Mouse (Mus musculus): Measurements from ENCODE around the gene Prss57. TPM values are rescaled to one million over a fixed set of nuclear protein-coding genes. Genes with fewer than 3 reads are reported as not detected.

Prss57 gene
- polyA plus RNA-seq, 1 experiment from 2014 or later = 0.62 TPM

DNA sequence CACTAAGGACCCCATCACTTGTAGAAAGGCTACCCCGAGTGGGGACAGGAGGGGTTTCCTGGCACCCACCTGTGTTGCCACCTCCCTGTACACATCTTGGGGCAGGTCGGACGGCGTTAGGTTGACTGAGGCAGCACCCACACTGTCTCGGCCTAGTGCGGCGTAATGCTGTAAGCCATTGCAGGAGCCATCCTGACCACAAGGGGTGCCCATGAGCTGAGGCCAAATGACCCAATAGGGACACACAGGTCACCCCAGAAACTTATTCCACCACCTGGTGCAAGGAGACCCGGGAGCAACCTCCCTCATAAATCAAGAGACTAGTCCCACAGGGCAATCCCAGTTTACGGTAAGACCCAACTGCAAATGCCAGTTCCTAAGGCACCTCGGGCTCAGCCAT is 52.5 kb downstream of the Prss57 start:
- H3K4me1 ChIP-seq (replicated peaks; ENCODE audit: control insufficient read depth, insufficient read depth, low read length) = no peaks in the 10 kb centered on the region
- H3K4me3 ChIP-seq (replicated peaks; ENCODE audit: low read length) = no peak overlapping the region
- H3K9ac ChIP-seq (replicated peaks; ENCODE audit: low read depth, low read length) = no peak overlapping the region
- peaks cover 28% of the 10 kb centered on the region for H3K9me3 ChIP-seq (ENCODE audit: control insufficient read depth, low read length)
- 89% methylated on average over 10 of the region's 10 CpGs for WGBS
- ATAC-seq = no peak
- H3K27me3 ChIP-seq (replicated peaks; ENCODE audit: control insufficient read depth, insufficient read depth, low read length) = peaks cover 2% of the 10 kb centered on the region
- peaks cover 73% of the 10 kb centered on the region for H3K36me3 ChIP-seq (ENCODE audit: control insufficient read depth, insufficient read depth)
- H3K4me2 ChIP-seq (ENCODE audit: low read length) = no peak overlapping the region
- H3K27ac ChIP-seq (ENCODE audit: low read length) = no peak overlapping the region

DNA sequence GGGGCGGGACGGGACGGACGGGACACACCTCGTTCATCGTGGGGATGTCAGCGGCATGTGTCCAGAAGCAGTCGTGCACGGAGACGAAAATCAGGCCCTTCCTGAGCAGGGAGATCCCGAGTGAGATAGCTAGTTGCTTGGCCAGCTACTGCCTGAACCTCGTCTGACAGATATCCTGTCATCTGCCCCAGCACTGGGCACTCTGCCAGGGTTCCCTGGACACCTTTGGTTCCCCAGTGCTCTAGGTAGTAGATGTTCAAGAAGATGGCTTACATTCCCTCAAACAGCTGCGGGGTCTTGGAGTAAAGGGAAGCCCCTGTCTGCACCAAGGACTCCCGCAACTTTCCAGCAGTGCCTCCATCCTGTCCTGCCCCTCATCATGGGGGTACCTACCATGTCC is 54.1 kb downstream of the Prss57 start:
- Histone ChIP-seq H3K36me3 (ENCODE audit: control insufficient read depth, insufficient read depth) (peaks cover 62% of the 10 kb centered on the region), H3K9me3 (ENCODE audit: control insufficient read depth, low read length) (peaks cover 28% of the 10 kb centered on the region), H3K4me3 (replicated peaks; ENCODE audit: low read length) (no peak overlapping the region), H3K9ac (replicated peaks; ENCODE audit: low read depth, low read length) (no peak overlapping the region), H3K4me2 (ENCODE audit: low read length) (no peak overlapping the region), H3K27me3 (replicated peaks; ENCODE audit: control insufficient read depth, insufficient read depth, low read length) (peaks cover 2% of the 10 kb centered on the region), H3K27ac (ENCODE audit: low read length) (no peak overlapping the region), H3K4me1 (replicated peaks; ENCODE audit: control insufficient read depth, insufficient read depth, low read length) (no peaks in the 10 kb centered on the region)
- ATAC-seq = no peak
- WGBS = 90% methylated on average over 14 of the region's 14 CpGs

DNA sequence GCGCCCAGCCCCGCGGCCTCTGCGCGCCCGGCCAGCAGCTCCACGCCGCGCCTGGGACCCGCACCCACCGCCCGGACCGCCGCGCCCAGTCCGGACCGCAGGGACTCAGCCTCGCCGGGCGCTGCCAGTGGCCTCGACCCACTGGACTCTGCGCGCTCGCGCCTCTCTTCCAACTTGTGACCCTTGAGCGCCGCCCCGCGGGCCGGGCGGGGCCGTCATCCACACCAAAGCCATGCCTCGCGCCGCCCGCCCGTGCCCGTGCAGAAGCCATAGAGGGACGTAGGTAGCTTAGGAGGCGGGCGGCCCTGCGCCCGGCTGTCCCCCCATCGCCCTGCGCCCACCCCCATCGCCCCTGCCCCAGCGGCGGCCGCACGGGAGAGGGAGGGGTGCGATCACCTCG is 55.4 kb downstream of the Prss57 start:
- Histone ChIP-seq H3K9me3 (ENCODE audit: control insufficient read depth, low read length) (peaks cover 26% of the 10 kb centered on the region), H3K4me2 (ENCODE audit: low read length) (no peak overlapping the region), H3K9ac (replicated peaks; ENCODE audit: low read depth, low read length) (no peak overlapping the region), H3K4me1 (replicated peaks; ENCODE audit: control insufficient read depth, insufficient read depth, low read length) (no peaks in the 10 kb centered on the region), H3K27ac (ENCODE audit: low read length) (no peak overlapping the region), H3K4me3 (replicated peaks; ENCODE audit: low read length) (no peak overlapping the region), H3K27me3 (replicated peaks; ENCODE audit: control insufficient read depth, insufficient read depth, low read length) (peaks cover 2% of the 10 kb centered on the region), H3K36me3 (ENCODE audit: control insufficient read depth, insufficient read depth) (peaks cover 49% of the 10 kb centered on the region)
- no peak for ATAC-seq
- 26% methylated on average over 51 of the region's 52 CpGs for WGBS

DNA sequence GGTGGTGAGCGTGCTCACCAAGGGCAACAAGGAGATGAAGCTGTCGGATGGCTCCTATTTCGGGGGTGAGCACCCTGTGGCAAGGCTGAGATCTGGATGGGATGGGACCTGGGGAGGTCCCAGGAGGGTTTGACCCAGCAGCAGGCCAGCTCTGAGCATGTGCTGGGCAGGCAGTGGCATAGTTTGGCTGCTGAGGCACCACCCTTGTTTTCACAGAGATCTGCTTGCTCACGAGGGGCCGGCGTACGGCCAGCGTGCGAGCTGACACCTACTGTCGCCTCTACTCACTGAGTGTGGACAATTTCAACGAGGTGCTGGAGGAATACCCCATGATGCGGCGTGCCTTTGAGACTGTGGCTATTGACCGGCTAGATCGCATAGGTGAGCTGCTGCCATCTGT is 56.9 kb downstream of the Prss57 start:
- no peaks in the 10 kb centered on the region; the same call in 1 of the 2 replicates for H3K4me1 ChIP-seq (replicated peaks; ENCODE audit: control insufficient read depth, insufficient read depth, low read length)
- H3K4me2 ChIP-seq (ENCODE audit: low read length) = no peak overlapping the region
- 96% methylated on average over 15 of the region's 15 CpGs for WGBS
- H3K36me3 ChIP-seq (ENCODE audit: control insufficient read depth, insufficient read depth) = peaks cover 33% of the 10 kb centered on the region
- H3K27ac ChIP-seq (ENCODE audit: low read length) = no peak overlapping the region
- ATAC-seq = no peak
- H3K9ac ChIP-seq (replicated peaks; ENCODE audit: low read depth, low read length) = no peak overlapping the region
- peaks cover 2% of the 10 kb centered on the region for H3K27me3 ChIP-seq (replicated peaks; ENCODE audit: control insufficient read depth, insufficient read depth, low read length)
- H3K4me3 ChIP-seq (replicated peaks; ENCODE audit: low read length) = no peak overlapping the region
- H3K9me3 ChIP-seq (ENCODE audit: control insufficient read depth, low read length) = peaks cover 14% of the 10 kb centered on the region; the same call in 1 of the 2 replicates

DNA sequence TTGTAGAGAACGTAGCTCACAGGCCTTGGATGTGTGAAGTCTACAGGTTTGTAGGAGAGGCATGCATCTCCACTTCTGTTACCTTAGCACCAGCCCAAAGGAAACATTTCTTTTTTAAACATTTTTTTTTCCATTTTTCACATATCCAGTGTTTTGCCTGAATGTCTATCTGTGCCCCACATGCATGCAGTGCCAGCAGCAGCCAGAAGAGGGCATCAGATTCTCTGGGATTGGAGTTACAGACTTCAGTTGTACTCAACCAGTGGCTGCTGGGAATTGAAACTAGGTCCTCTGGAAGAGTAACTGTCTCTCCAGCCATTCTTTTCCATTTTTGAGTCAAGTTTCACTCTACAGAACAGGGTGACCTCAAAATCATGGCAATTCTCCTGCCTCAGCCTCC is 58.3 kb downstream of the Prss57 start:
- H3K27me3 ChIP-seq (replicated peaks; ENCODE audit: control insufficient read depth, insufficient read depth, low read length) = peaks cover 2% of the 10 kb centered on the region
- no peak overlapping the region for H3K4me2 ChIP-seq (ENCODE audit: low read length)
- H3K27ac ChIP-seq (ENCODE audit: low read length) = no peak overlapping the region
- peaks cover 4% of the 10 kb centered on the region; the same call in 1 of the 2 replicates for H3K9me3 ChIP-seq (ENCODE audit: control insufficient read depth, low read length)
- H3K4me1 ChIP-seq (replicated peaks; ENCODE audit: control insufficient read depth, insufficient read depth, low read length) = no peaks in the 10 kb centered on the region; the same call in 1 of the 2 replicates
- ATAC-seq = no peak
- no peak overlapping the region for H3K4me3 ChIP-seq (replicated peaks; ENCODE audit: low read length)
- 100% methylated on average over 1 of the region's 1 CpGs for WGBS
- no peak overlapping the region for H3K9ac ChIP-seq (replicated peaks; ENCODE audit: low read depth, low read length)
- peaks cover 20% of the 10 kb centered on the region for H3K36me3 ChIP-seq (ENCODE audit: control insufficient read depth, insufficient read depth)

Other genes starting within 250 kb of the Prss57 start
- 59.8 and 68.5 TPM in 2 replicates for gene Mier2, start 235.8 kb downstream of the Prss57 start, polyA plus RNA-seq (2015; fragmentation: Nextera tagmentation; extraction: Ambion mirVana)
- gene Theg, start 203.6 kb downstream of the Prss57 start, polyA plus RNA-seq (2015; fragmentation: Nextera tagmentation; extraction: Ambion mirVana) = not detected in 2 replicates
- 0.25 and 0.32 TPM in 2 replicates for gene C2cd4c, start 176.9 kb downstream of the Prss57 start, polyA plus RNA-seq (2015; fragmentation: Nextera tagmentation; extraction: Ambion mirVana)
- gene Shc2, start 153.0 kb downstream of the Prss57 start, polyA plus RNA-seq (2015; fragmentation: Nextera tagmentation; extraction: Ambion mirVana) = 12.3 and 16.0 TPM in 2 replicates
- 0.28 TPM in 1 of 2 replicates, not detected in the other for gene Odf3l2, start 145.2 kb downstream of the Prss57 start, polyA plus RNA-seq (2015; fragmentation: Nextera tagmentation; extraction: Ambion mirVana)
- gene Madcam1, start 126.4 kb downstream of the Prss57 start, polyA plus RNA-seq (2015; fragmentation: Nextera tagmentation; extraction: Ambion mirVana) = 0.57 and 1.0 TPM in 2 replicates
- 75.9 and 76.6 TPM in 2 replicates for gene Tpgs1, start 121.6 kb downstream of the Prss57 start, polyA plus RNA-seq (2015; fragmentation: Nextera tagmentation; extraction: Ambion mirVana)
- 61.1 and 71.1 TPM in 2 replicates for gene Cdc34, start 108.8 kb downstream of the Prss57 start, polyA plus RNA-seq (2015; fragmentation: Nextera tagmentation; extraction: Ambion mirVana)
- 1.7 and 1.8 TPM in 2 replicates for gene Gzmm, start 101.9 kb downstream of the Prss57 start, polyA plus RNA-seq (2015; fragmentation: Nextera tagmentation; extraction: Ambion mirVana)
- 726 and 729 TPM in 2 replicates for gene Bsg, start 86.5 kb downstream of the Prss57 start, polyA plus RNA-seq (2015; fragmentation: Nextera tagmentation; extraction: Ambion mirVana)
- gene Hcn2, start 74.3 kb downstream of the Prss57 start, polyA plus RNA-seq (2015; fragmentation: Nextera tagmentation; extraction: Ambion mirVana) = 0.39 and 0.52 TPM in 2 replicates
- 47.1 and 50.0 TPM in 2 replicates for gene Polrmt, start 44.4 kb downstream of the Prss57 start, polyA plus RNA-seq (2015; fragmentation: Nextera tagmentation; extraction: Ambion mirVana)
- gene Fgf22, start 35.9 kb downstream of the Prss57 start, polyA plus RNA-seq (2015; fragmentation: Nextera tagmentation; extraction: Ambion mirVana) = 0.25 and 0.73 TPM in 2 replicates
- gene Rnf126, start 24.0 kb downstream of the Prss57 start, polyA plus RNA-seq (2015; fragmentation: Nextera tagmentation; extraction: Ambion mirVana) = 85.8 and 87.2 TPM in 2 replicates
- gene Fstl3, start 13.7 kb downstream of the Prss57 start, polyA plus RNA-seq (2015; fragmentation: Nextera tagmentation; extraction: Ambion mirVana) = 1.1 and 1.4 TPM in 2 replicates
- 327 and 349 TPM in 2 replicates for gene Palm, start 2.6 kb upstream of the Prss57 start, polyA plus RNA-seq (2015; fragmentation: Nextera tagmentation; extraction: Ambion mirVana)
- gene Misp, start 30.0 kb upstream of the Prss57 start, polyA plus RNA-seq (2015; fragmentation: Nextera tagmentation; extraction: Ambion mirVana) = 0.48 and 1.2 TPM in 2 replicates
- gene Ptbp1, start 63.5 kb upstream of the Prss57 start, polyA plus RNA-seq (2015; fragmentation: Nextera tagmentation; extraction: Ambion mirVana) = 98.3 and 107 TPM in 2 replicates
- 12.4 and 15.3 TPM in 2 replicates for gene Prtn3, start 83.5 kb upstream of the Prss57 start, polyA plus RNA-seq (2015; fragmentation: Nextera tagmentation; extraction: Ambion mirVana)
- gene Plppr3, start 83.7 kb upstream of the Prss57 start, polyA plus RNA-seq (2015; fragmentation: Nextera tagmentation; extraction: Ambion mirVana) = 415 and 495 TPM in 2 replicates
- not detected in 2 replicates for gene Elane, start 95.3 kb upstream of the Prss57 start, polyA plus RNA-seq (2015; fragmentation: Nextera tagmentation; extraction: Ambion mirVana)
- gene Cfd, start 99.9 kb upstream of the Prss57 start, polyA plus RNA-seq (2015; fragmentation: Nextera tagmentation; extraction: Ambion mirVana) = not detected in 2 replicates
- gene Med16, start 118.0 kb upstream of the Prss57 start, polyA plus RNA-seq (2015; fragmentation: Nextera tagmentation; extraction: Ambion mirVana) = 53.8 and 54.0 TPM in 2 replicates
- gene Gm26602, start 119.9 kb upstream of the Prss57 start, polyA plus RNA-seq (2015; fragmentation: Nextera tagmentation; extraction: Ambion mirVana) = 17.7 and 36.3 TPM in 2 replicates
- 2.7 and 3.6 TPM in 2 replicates for gene Kiss1r, start 126.0 kb upstream of the Prss57 start, polyA plus RNA-seq (2015; fragmentation: Nextera tagmentation; extraction: Ambion mirVana)
- gene R3hdm4, start 130.2 kb upstream of the Prss57 start, polyA plus RNA-seq (2015; fragmentation: Nextera tagmentation; extraction: Ambion mirVana) = 289 and 309 TPM in 2 replicates
- 2.4 and 3.5 TPM in 2 replicates for gene Arid3a, start 136.1 kb upstream of the Prss57 start, polyA plus RNA-seq (2015; fragmentation: Nextera tagmentation; extraction: Ambion mirVana)
- 81.8 and 97.7 TPM in 2 replicates for gene Wdr18, start 169.2 kb upstream of the Prss57 start, polyA plus RNA-seq (2015; fragmentation: Nextera tagmentation; extraction: Ambion mirVana)
- gene Grin3b, start 179.8 kb upstream of the Prss57 start, polyA plus RNA-seq (2015; fragmentation: Nextera tagmentation; extraction: Ambion mirVana) = 0.29 and 0.60 TPM in 2 replicates
- 12.3 and 12.8 TPM in 2 replicates for gene Tmem259, start 193.4 kb upstream of the Prss57 start, polyA plus RNA-seq (2015; fragmentation: Nextera tagmentation; extraction: Ambion mirVana)
- 30.5 and 31.3 TPM in 2 replicates for gene Cnn2, start 197.6 kb upstream of the Prss57 start, polyA plus RNA-seq (2015; fragmentation: Nextera tagmentation; extraction: Ambion mirVana)
- gene Abca7, start 205.5 kb upstream of the Prss57 start, polyA plus RNA-seq (2015; fragmentation: Nextera tagmentation; extraction: Ambion mirVana) = 3.9 and 4.7 TPM in 2 replicates
- gene Arhgap45, start 225.7 kb upstream of the Prss57 start, polyA plus RNA-seq (2015; fragmentation: Nextera tagmentation; extraction: Ambion mirVana) = 1.2 and 1.8 TPM in 2 replicates
- gene Polr2e, start 248.8 kb upstream of the Prss57 start, polyA plus RNA-seq (2015; fragmentation: Nextera tagmentation; extraction: Ambion mirVana) = 173 and 178 TPM in 2 replicates